Mouse (Mus musculus): ENCODE measurements around the gene Slc17a7. TPM values are rescaled to one million over a fixed set of nuclear protein-coding genes. Genes with fewer than 3 reads are reported as not detected.
"Not testable (repeated sequence)": the region's sequence is repeated elsewhere in the genome, so short reads cannot be mapped to it uniquely, and the experiment has no call there.

Slc17a7 gene
- polyA plus RNA-seq, 1 experiment, result 2.0 TPM

GRCm38 (mm10) chr7:45165701-45166100 lies 2.0 kb downstream of the Slc17a7 start:
- no peak for DNase-seq
- WGBS, result 84% methylated on average over 11 of the region's 11 CpGs
- H3K36me3 ChIP-seq (ENCODE audit: control insufficient read depth, insufficient read depth, low read length), result no peaks in the 10 kb centered on the region
- peaks cover 7% of the 10 kb centered on the region for H3K4me1 ChIP-seq (replicated peaks; ENCODE audit: control insufficient read depth, insufficient read depth, low read length)
- H3K27me3 ChIP-seq (ENCODE audit: control insufficient read depth, insufficient read depth, low read length), result peaks cover 25% of the 10 kb centered on the region
- H3K4me3 ChIP-seq (ENCODE audit: control insufficient read depth, insufficient read depth, low read length), result no peak overlapping the region
- no peak overlapping the region for H3K27ac ChIP-seq (ENCODE audit: control insufficient read depth, insufficient read depth, low read length)
- TF ChIP-seq POLR2A (IDR thresholded peaks at IDR 0.05; ENCODE audit: control insufficient read depth, extremely low read depth, insufficient read depth, low read length, poor library complexity) (no peak), CTCF (IDR thresholded peaks at IDR 0.05; ENCODE audit: borderline replicate concordance, control insufficient read depth, extremely low read depth, insufficient read depth, low read length, poor library complexity) (no peak)

- DNase-seq, result no peak
Measured at GRCm38 (mm10) chr7:45166950-45167401, 3.2 kb downstream of the Slc17a7 start.

GRCm38 (mm10) chr7:45167761-45168445 lies 4.2 kb downstream of the Slc17a7 start:
- no peak for TF ChIP-seq POLR2A (IDR thresholded peaks at IDR 0.05; ENCODE audit: control insufficient read depth, extremely low read depth, insufficient read depth, low read length, poor library complexity)
- no peak for TF ChIP-seq CTCF (IDR thresholded peaks at IDR 0.05; ENCODE audit: borderline replicate concordance, control insufficient read depth, extremely low read depth, insufficient read depth, low read length, poor library complexity)
- DNase-seq, result no peak
- WGBS, result 18% methylated on average over 19 of the region's 19 CpGs
- no peaks in the 10 kb centered on the region for H3K36me3 ChIP-seq (ENCODE audit: control insufficient read depth, insufficient read depth, low read length)
- H3K27me3 ChIP-seq (ENCODE audit: control insufficient read depth, insufficient read depth, low read length), result peaks cover 25% of the 10 kb centered on the region
- no peak overlapping the region for H3K27ac ChIP-seq (ENCODE audit: control insufficient read depth, insufficient read depth, low read length)
- H3K4me1 ChIP-seq (replicated peaks; ENCODE audit: control insufficient read depth, insufficient read depth, low read length), result no peaks in the 10 kb centered on the region; the same call in 1 of the 2 replicates
- H3K4me3 ChIP-seq (ENCODE audit: control insufficient read depth, insufficient read depth, low read length), result no peak overlapping the region

More at GRCm38 (mm10) chr7:45166950-45167401, 3.2 kb downstream of the Slc17a7 start:
- peaks cover 25% of the 10 kb centered on the region for H3K27me3 ChIP-seq (ENCODE audit: control insufficient read depth, insufficient read depth, low read length)
- no peak overlapping the region for H3K27ac ChIP-seq (ENCODE audit: control insufficient read depth, insufficient read depth, low read length)
- TF ChIP-seq CTCF (IDR thresholded peaks at IDR 0.05; ENCODE audit: borderline replicate concordance, control insufficient read depth, extremely low read depth, insufficient read depth, low read length, poor library complexity) (no peak), POLR2A (IDR thresholded peaks at IDR 0.05; ENCODE audit: control insufficient read depth, extremely low read depth, insufficient read depth, low read length, poor library complexity) (no peak)
- H3K36me3 ChIP-seq (ENCODE audit: control insufficient read depth, insufficient read depth, low read length), result no peaks in the 10 kb centered on the region
- WGBS, result 43% methylated on average over 10 of the region's 10 CpGs
- H3K4me1 ChIP-seq (replicated peaks; ENCODE audit: control insufficient read depth, insufficient read depth, low read length), result peaks cover 4% of the 10 kb centered on the region; the same call in 1 of the 2 replicates
- no peak overlapping the region for H3K4me3 ChIP-seq (ENCODE audit: control insufficient read depth, insufficient read depth, low read length)

- no peak for TF ChIP-seq POLR2A (IDR thresholded peaks at IDR 0.05; ENCODE audit: control insufficient read depth, extremely low read depth, insufficient read depth, low read length, poor library complexity)
- no peak for TF ChIP-seq CTCF (IDR thresholded peaks at IDR 0.05; ENCODE audit: borderline replicate concordance, control insufficient read depth, extremely low read depth, insufficient read depth, low read length, poor library complexity)
- Histone ChIP-seq H3K27ac (ENCODE audit: control insufficient read depth, insufficient read depth, low read length) (no peak overlapping the region), H3K36me3 (ENCODE audit: control insufficient read depth, insufficient read depth, low read length) (no peaks in the 10 kb centered on the region), H3K4me1 (replicated peaks; ENCODE audit: control insufficient read depth, insufficient read depth, low read length) (no peaks in the 10 kb centered on the region; the same call in 1 of the 2 replicates), H3K27me3 (ENCODE audit: control insufficient read depth, insufficient read depth, low read length) (peaks cover 23% of the 10 kb centered on the region), H3K4me3 (ENCODE audit: control insufficient read depth, insufficient read depth, low read length) (no peak overlapping the region)
- no peak for DNase-seq
- 22% methylated on average over 24 of the region's 24 CpGs for WGBS
Measured at GRCm38 (mm10) chr7:45168656-45169055, 4.9 kb downstream of the Slc17a7 start.

- H3K27me3 ChIP-seq (ENCODE audit: control insufficient read depth, insufficient read depth, low read length), result peaks cover 17% of the 10 kb centered on the region; the same call in 1 of the 2 replicates
- H3K36me3 ChIP-seq (ENCODE audit: control insufficient read depth, insufficient read depth, low read length), result no peaks in the 10 kb centered on the region
- DNase-seq, result no peak
- 99% methylated on average over 3 of the region's 3 CpGs for WGBS
- TF ChIP-seq CTCF (IDR thresholded peaks at IDR 0.05; ENCODE audit: borderline replicate concordance, control insufficient read depth, extremely low read depth, insufficient read depth, low read length, poor library complexity), result no peak
- TF ChIP-seq POLR2A (IDR thresholded peaks at IDR 0.05; ENCODE audit: control insufficient read depth, extremely low read depth, insufficient read depth, low read length, poor library complexity), result no peak
- no peaks in the 10 kb centered on the region for H3K4me1 ChIP-seq (replicated peaks; ENCODE audit: control insufficient read depth, insufficient read depth, low read length)
- H3K4me3 ChIP-seq (ENCODE audit: control insufficient read depth, insufficient read depth, low read length), result no peak overlapping the region
- H3K27ac ChIP-seq (ENCODE audit: control insufficient read depth, insufficient read depth, low read length), result no peak overlapping the region
Measured at GRCm38 (mm10) chr7:45169495-45169894, 5.7 kb downstream of the Slc17a7 start.

GRCm38 (mm10) chr7:45172974-45173373 lies 9.2 kb downstream of the Slc17a7 start:
- peaks cover 32% of the 10 kb centered on the region for H3K27me3 ChIP-seq (ENCODE audit: control insufficient read depth, insufficient read depth, low read length)
- H3K36me3 ChIP-seq (ENCODE audit: control insufficient read depth, insufficient read depth, low read length), result no peaks in the 10 kb centered on the region
- no peak overlapping the region for H3K27ac ChIP-seq (ENCODE audit: control insufficient read depth, insufficient read depth, low read length)
- WGBS, result 58% methylated on average over 7 of the region's 7 CpGs
- TF ChIP-seq CTCF (IDR thresholded peaks at IDR 0.05; ENCODE audit: borderline replicate concordance, control insufficient read depth, extremely low read depth, insufficient read depth, low read length, poor library complexity) (peak; percentile 49; the same call in 1 of the 2 replicates), POLR2A (IDR thresholded peaks at IDR 0.05; ENCODE audit: control insufficient read depth, extremely low read depth, insufficient read depth, low read length, poor library complexity) (no peak)
- no peaks in the 10 kb centered on the region for H3K4me1 ChIP-seq (replicated peaks; ENCODE audit: control insufficient read depth, insufficient read depth, low read length)
- H3K4me3 ChIP-seq (ENCODE audit: control insufficient read depth, insufficient read depth, low read length), result no peak overlapping the region
- peak; percentile 42 for DNase-seq

GRCm38 (mm10) chr7:45173772-45174171 lies 10.0 kb downstream of the Slc17a7 start:
- H3K4me3 ChIP-seq (ENCODE audit: control insufficient read depth, insufficient read depth, low read length); H3K36me3 ChIP-seq (ENCODE audit: control insufficient read depth, insufficient read depth, low read length); DNase-seq; H3K27ac ChIP-seq (ENCODE audit: control insufficient read depth, insufficient read depth, low read length); H3K4me1 ChIP-seq (replicated peaks; ENCODE audit: control insufficient read depth, insufficient read depth, low read length): not testable (repeated sequence)
- H3K27me3 ChIP-seq (ENCODE audit: control insufficient read depth, insufficient read depth, low read length), result peaks cover 27% of the 10 kb centered on the region
- WGBS, result 55% methylated on average over 1 of the region's 1 CpGs
